Mouse (Mus musculus) kidney, adult 2 months (tissue): ENCODE data around the gene Gsta1.
"Not testable (repeated sequence)": the region's sequence is repeated elsewhere in the genome, so short reads cannot be mapped to it uniquely, and the experiment has no call there.

Source experiments
- CTCF ChIP-seq: fragments of 200-500 bp; conservative IDR thresholded peaks from 2 replicates; pipeline ENCODE4 v1.5.1; 2011; ENCODE audit warnings: low read depth, mild to moderate bottlenecking, control low read depth, low read length, moderate library complexity, mixed read lengths; ENCODE audit not compliant: insufficient read depth, insufficient read length
- POLR2A ChIP-seq: fragments of 200-500 bp; IDR thresholded peaks from one replicate; pipeline ENCODE4 v1.6.1; 2011; ENCODE audit warnings: low read depth, low read length, control low read depth

DNA sequence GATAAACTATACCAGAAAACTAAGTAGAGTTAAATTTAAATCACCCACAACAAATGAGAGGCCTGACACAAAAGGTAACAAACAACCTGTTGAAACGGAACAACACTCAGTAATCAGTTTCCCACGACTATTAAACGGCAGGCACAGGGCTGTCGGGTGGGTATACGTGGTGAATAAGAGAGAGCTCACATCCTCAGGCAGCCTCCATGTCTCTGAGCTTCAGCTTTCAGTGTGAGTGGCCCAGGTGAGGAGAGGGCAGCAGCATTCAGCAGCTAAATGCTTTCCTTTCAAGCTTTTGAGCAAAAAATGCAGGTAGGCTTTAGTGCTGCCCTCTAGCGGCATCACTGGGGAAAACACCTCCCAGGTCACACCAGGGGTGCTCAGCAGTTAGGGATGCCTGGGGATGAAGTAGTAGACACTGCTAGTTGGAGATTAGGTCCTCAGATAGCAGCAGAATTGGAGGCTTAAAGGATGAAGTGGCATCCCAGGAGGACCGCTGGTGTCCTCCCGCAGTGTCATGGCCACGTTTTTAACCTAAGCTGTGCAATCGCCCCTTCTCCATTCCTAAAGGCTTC, 2.8 kb downstream of the Gsta1 start:
- TF ChIP-seq CTCF, POLR2A: not testable (repeated sequence)
